Comparison of ENCODE assay signal across 8 mouse cellular contexts in genomic region chr3:107953328-107953755, GRCm38 (mm10). TPM values are rescaled to one million over a fixed set of nuclear protein-coding genes. Genes with fewer than 3 reads are reported as not detected.
DNase-seq lines count a peak whose midpoint lies in the region; ATAC-seq and TF ChIP-seq lines count a peak whose summit lies in the region.

No protein-coding gene starts in this region.

- no peaks in the 10 kb centered on the region for H3K9me3 ChIP-seq in ES-E14 (ENCODE audit: control insufficient read depth, insufficient read depth, low read depth, low read length)
- H3K9me3 ChIP-seq in embryonic facial prominence, embryonic 15.5 days (replicated peaks) = no peaks in the 10 kb centered on the region
- H3K9me3 ChIP-seq in lung, postnatal 0 days (ENCODE audit: low read length) = no peaks in the 10 kb centered on the region

- H3K27ac ChIP-seq in ES-E14 (ENCODE audit: insufficient read depth, low read depth, low read length, poor library complexity, severe bottlenecking) = no peak overlapping the region
- H3K27ac ChIP-seq in embryonic facial prominence, embryonic 15.5 days (replicated peaks) = no peak overlapping the region
- no peak overlapping the region for H3K27ac ChIP-seq in lung, postnatal 0 days (ENCODE audit: low read length)

- H3K4me1 ChIP-seq in ES-E14 (ENCODE audit: control insufficient read depth in 2 of 2, insufficient read depth in 2 of 2, low read length in 2 of 2, poor library complexity in 1 of 2) = peaks cover 2 to 9% of the 10 kb centered on the region in 2 experiments; a peak in 1 of 4 replicates
- H3K4me1 ChIP-seq in embryonic facial prominence, embryonic 15.5 days = no peaks in the 10 kb centered on the region
- H3K4me1 ChIP-seq in lung, postnatal 0 days (ENCODE audit: insufficient read depth, low read depth, low read length) = no peaks in the 10 kb centered on the region

- no peaks in the 10 kb centered on the region for H3K27me3 ChIP-seq in embryonic facial prominence, embryonic 15.5 days
- no peaks in the 10 kb centered on the region for H3K27me3 ChIP-seq in lung, postnatal 0 days (replicated peaks; ENCODE audit: insufficient read depth, low read length)

- in situ Hi-C loops in ES-E14 (cut with MboI; ENCODE audit: low sequenced_read_pairs in 2 of 2, unreplicated experiment in 2 of 2) = no loop called here

- H3K4me3 ChIP-seq in ES-E14 (ENCODE audit: insufficient read depth in 1 of 2, low read depth in 1 of 2, low read length in 2 of 2, poor library complexity in 1 of 2, severe bottlenecking in 1 of 2) = peak overlapping the region; percentile 1 to 35; a peak in 3 of 4 replicates
- H3K4me3 ChIP-seq in embryonic facial prominence, embryonic 15.5 days (replicated peaks) = no peak overlapping the region
- no peak overlapping the region for H3K4me3 ChIP-seq in lung, postnatal 0 days (ENCODE audit: low read depth, low read length)

- no peak overlapping the region for H3K4me2 ChIP-seq in embryonic facial prominence, embryonic 15.5 days (replicated peaks)
- H3K4me2 ChIP-seq in lung, postnatal 0 days (replicated peaks; ENCODE audit: low read depth, low read length) = no peak overlapping the region

- H3K36me3 ChIP-seq in ES-E14 (ENCODE audit: control insufficient read depth, insufficient read depth, low read length, poor library complexity, severe bottlenecking) = no peaks in the 10 kb centered on the region
- H3K36me3 ChIP-seq in embryonic facial prominence, embryonic 15.5 days = no peaks in the 10 kb centered on the region
- H3K36me3 ChIP-seq in lung, postnatal 0 days (ENCODE audit: insufficient read depth, low read length) = no peaks in the 10 kb centered on the region

- no peak for TF ChIP-seq EP300 in lung, postnatal 0 days (IDR thresholded peaks at IDR 0.05)

- 19% methylated on average over 6 of the region's 6 CpGs for WGBS in embryonic facial prominence, embryonic 15.5 days
- 18% methylated on average over 6 of the region's 6 CpGs for WGBS in lung, postnatal 0 days

- ATAC-seq in embryonic facial prominence, embryonic 15.5 days (ENCODE audit: insufficient number of reproducible peaks, low FRiP score, low TSS enrichment, low read depth) = peak; percentile 15; the same call in 1 of the 2 replicates
- peak; percentile 80 for ATAC-seq in lung, postnatal 0 days

- peak; percentile 65 for DNase-seq in ES-E14 (ENCODE audit: low read depth, low spot score)
- DNase-seq in adrenal gland, postnatal 25 days = peak; percentile 88
- DNase-seq in heart, postnatal 14 days = peak; percentile 80 to 85
- peak; percentile 75 for DNase-seq in layer of hippocampus, adult 11-12 months (ENCODE audit: low spot score)
- peak; percentile 87 for DNase-seq in lung, postnatal 0 days (ENCODE audit: low spot score)
- DNase-seq in ovary, postnatal 36 days (ENCODE audit: low spot score) = peak; percentile 85
- peak; percentile 63 to 75 for DNase-seq in urinary bladder, postnatal 4 days (ENCODE audit: low spot score in 2 of 2)

- intact Hi-C loops in heart, postnatal 14 days (cut with DNase I) = loop anchor here (2.0 to 5.0 kb wide), 3 partner anchors 64 to 194 kb away; partner anchors contain the start of genes Gnai3 and Gstm1

- H3K9ac ChIP-seq in ES-E14 (ENCODE audit: insufficient read depth, low read depth, low read length, poor library complexity, severe bottlenecking) = no peak overlapping the region
- H3K9ac ChIP-seq in embryonic facial prominence, embryonic 15.5 days = no peak overlapping the region
- no peak overlapping the region for H3K9ac ChIP-seq in lung, postnatal 0 days (replicated peaks; ENCODE audit: low read depth)

- TF ChIP-seq CTCF in lung, postnatal 0 days (IDR thresholded peaks at IDR 0.05) = peak; percentile 93

TF ChIP-seq in ES-E14, 5 proteins besides CTCF, POLR2A, EP300 and RAD21:
- no peak for TF ChIP-seq HCFC1 (IDR thresholded peaks at IDR 0.05; ENCODE audit: borderline replicate concordance, insufficient read depth, low read length)
- TF ChIP-seq ZC3H11A (IDR thresholded peaks at IDR 0.05; ENCODE audit: borderline replicate concordance, low read depth, low read length) = peak; percentile 31; the same call in 1 of the 2 replicates

RNA-seq across cellular contexts. Expression of gene Gstm6, which starts 9.8 kb away (rescaled TPM):
- total RNA-seq in ES-E14 (2012; rRNA removed) = 0.98 and 1.3 TPM in 2 replicates
- 5.9 and 7.1 TPM in 2 replicates for total RNA-seq in adrenal gland, postnatal 25 days (2021)
- polyA plus RNA-seq in embryonic facial prominence, embryonic 15.5 days (2015; fragmentation: Nextera tagmentation; extraction: Ambion mirVana) = 6.6 and 6.7 TPM in 2 replicates
- 1 to 10 TPM; 1.8 to 2.2 TPM for total RNA-seq in heart, postnatal 14 days (2021)
- 3.6 and 4.1 TPM in 2 replicates for polyA plus RNA-seq in lung, postnatal 0 days (2015; fragmentation: Nextera tagmentation; extraction: Ambion mirVana)

RNA-seq across cellular contexts. Expression of gene Gstm3, which starts 15.7 kb away (rescaled TPM):
- total RNA-seq in ES-E14 (2012; rRNA removed) = 0.74 TPM in 1 of 2 replicates, not detected in the other
- not detected in 2 replicates for total RNA-seq in adrenal gland, postnatal 25 days (2021)
- polyA plus RNA-seq in embryonic facial prominence, embryonic 15.5 days (2015; fragmentation: Nextera tagmentation; extraction: Ambion mirVana) = not detected in 2 replicates
- total RNA-seq in heart, postnatal 14 days (2021) = not detected
- 0.27 and 0.40 TPM in 2 replicates for polyA plus RNA-seq in lung, postnatal 0 days (2015; fragmentation: Nextera tagmentation; extraction: Ambion mirVana)

RNA-seq across cellular contexts. Expression of gene Gstm7, which starts 21.7 kb away (rescaled TPM):
- 1.2 and 1.6 TPM in 2 replicates for total RNA-seq in ES-E14 (2012; rRNA removed)
- 152 and 157 TPM in 2 replicates for total RNA-seq in adrenal gland, postnatal 25 days (2021)
- polyA plus RNA-seq in embryonic facial prominence, embryonic 15.5 days (2015; fragmentation: Nextera tagmentation; extraction: Ambion mirVana) = 13.7 and 14.4 TPM in 2 replicates
- 10 to 100 TPM; 38.0 to 43.9 TPM for total RNA-seq in heart, postnatal 14 days (2021)
- polyA plus RNA-seq in lung, postnatal 0 days (2015; fragmentation: Nextera tagmentation; extraction: Ambion mirVana) = 5.6 and 6.5 TPM in 2 replicates

RNA-seq across cellular contexts. Expression of gene Gstm2, which starts 32.9 kb away (rescaled TPM):
- total RNA-seq in ES-E14 (2012; rRNA removed) = 9.1 and 11.6 TPM in 2 replicates
- total RNA-seq in adrenal gland, postnatal 25 days (2021) = 131 and 136 TPM in 2 replicates
- polyA plus RNA-seq in embryonic facial prominence, embryonic 15.5 days (2015; fragmentation: Nextera tagmentation; extraction: Ambion mirVana) = 60.2 and 73.5 TPM in 2 replicates
- total RNA-seq in heart, postnatal 14 days (2021) = 10 to 100 TPM; 53.0 to 70.5 TPM
- 129 and 132 TPM in 2 replicates for polyA plus RNA-seq in lung, postnatal 0 days (2015; fragmentation: Nextera tagmentation; extraction: Ambion mirVana)

RNA-seq across cellular contexts. Expression of gene Gstm5, which starts 57.7 kb away (rescaled TPM):
- 12.2 and 20.7 TPM in 2 replicates for total RNA-seq in ES-E14 (2012; rRNA removed)
- 25.8 and 27.8 TPM in 2 replicates for total RNA-seq in adrenal gland, postnatal 25 days (2021)
- polyA plus RNA-seq in embryonic facial prominence, embryonic 15.5 days (2015; fragmentation: Nextera tagmentation; extraction: Ambion mirVana) = 213 and 231 TPM in 2 replicates
- total RNA-seq in heart, postnatal 14 days (2021) = 10 to 100 TPM; 44.6 to 47.6 TPM
- 47.2 and 50.4 TPM in 2 replicates for polyA plus RNA-seq in lung, postnatal 0 days (2015; fragmentation: Nextera tagmentation; extraction: Ambion mirVana)

Comparison
In these comparisons a context has a peak if more than half of its experiments do, and no peak if none do; other contexts are left out.
1. H3K4me3 ChIP-seq: peak in ES-E14 (2 of 2); none in embryonic facial prominence, embryonic 15.5 days (single experiment) and lung, postnatal 0 days (single experiment).
2. RNA of gene Gstm7, which starts 21.7 kb away (total RNA-seq): 152 to 157 TPM in adrenal gland, postnatal 25 days and 38.0 to 43.9 TPM in heart, postnatal 14 days; 1.2 to 1.6 TPM in ES-E14; every median in the first group is over 10 times any median in the second.
3. Peak in every context shown above with its lines, with median percentiles within 50 percentile points of each other: DNase-seq.